Mouse (Mus musculus) ovary, postnatal 14 days (tissue): ENCODE measurements around the gene Pkig.

Experiments
- DNase-seq: peaks from one replicate; pipeline ENCODE4 v3.0.0; 2022; ENCODE audit warnings: low spot score

Gene Pkig

DNA sequence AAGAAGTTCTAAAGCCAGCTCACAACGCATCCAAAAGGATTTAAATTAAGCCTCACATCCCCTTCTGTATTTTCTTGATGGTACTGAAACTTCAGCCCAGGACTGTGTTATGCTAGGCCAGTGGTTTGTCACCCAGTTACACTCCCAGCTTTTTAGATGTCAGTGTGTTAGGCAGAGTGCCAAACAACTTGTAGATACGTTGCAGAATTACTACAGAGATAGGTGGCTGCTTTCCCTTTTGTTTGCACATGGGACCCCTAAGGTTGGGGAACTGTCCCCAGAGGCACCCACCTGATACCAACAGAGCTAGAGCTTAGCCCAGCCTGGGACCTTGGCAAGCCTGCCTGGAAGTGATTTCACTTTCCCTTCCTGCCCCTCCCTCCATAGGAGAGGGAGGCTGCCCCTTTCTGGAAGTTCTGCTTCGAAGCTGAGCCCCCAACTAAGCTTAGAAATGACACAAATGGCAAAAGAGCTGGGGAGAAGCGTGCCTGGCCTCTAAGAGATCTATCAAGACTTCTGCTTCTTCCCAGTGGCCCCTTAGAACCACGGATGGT lies 52.5 kb downstream of the Pkig start:
- DNase-seq: no peak

DNA sequence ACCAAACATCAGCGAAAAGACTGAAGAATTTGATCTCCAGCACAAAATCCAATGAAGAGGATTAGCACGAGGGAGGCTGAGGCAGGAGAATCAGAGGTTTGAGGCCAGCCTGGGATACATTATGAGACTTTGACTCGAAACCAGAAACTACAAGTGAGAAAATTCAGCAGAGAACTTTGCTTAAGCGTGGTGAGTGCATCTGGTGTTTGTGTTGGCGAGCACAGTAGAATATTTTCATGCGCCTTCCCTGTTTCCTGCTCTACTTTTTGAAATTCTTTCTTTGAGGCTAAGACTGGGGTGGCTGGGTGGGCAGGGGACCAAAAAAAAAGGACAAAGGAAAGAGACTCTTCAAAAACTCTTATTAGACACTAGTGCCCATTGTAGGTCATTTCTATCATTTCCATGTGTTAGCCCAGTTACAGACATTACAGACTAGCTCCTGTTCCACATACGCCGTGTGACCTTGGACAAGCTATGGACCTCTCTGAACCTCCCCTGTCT lies 53.2 kb downstream of the Pkig start:
- no peak for DNase-seq

DNA sequence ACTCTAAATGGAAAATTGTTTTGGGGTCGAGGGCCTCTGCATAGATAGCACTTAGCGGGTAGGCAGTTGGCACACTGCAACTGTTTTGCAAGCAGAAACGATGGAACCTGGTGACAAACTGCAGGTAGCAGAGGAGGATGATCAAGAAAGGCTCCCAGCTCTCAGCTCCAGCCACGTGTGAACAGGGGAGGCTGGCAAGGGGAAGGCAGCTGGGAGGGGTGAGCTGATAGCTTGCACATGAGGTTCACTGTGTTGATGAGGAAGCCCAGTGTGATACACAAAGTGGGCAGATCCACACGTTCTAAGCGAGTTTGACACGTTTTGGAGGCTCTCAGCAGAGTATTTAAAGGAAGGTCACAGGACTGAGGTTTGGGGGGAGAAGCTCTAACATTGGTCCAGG lies 54.3 kb downstream of the Pkig start:
- no peak for DNase-seq

DNA sequence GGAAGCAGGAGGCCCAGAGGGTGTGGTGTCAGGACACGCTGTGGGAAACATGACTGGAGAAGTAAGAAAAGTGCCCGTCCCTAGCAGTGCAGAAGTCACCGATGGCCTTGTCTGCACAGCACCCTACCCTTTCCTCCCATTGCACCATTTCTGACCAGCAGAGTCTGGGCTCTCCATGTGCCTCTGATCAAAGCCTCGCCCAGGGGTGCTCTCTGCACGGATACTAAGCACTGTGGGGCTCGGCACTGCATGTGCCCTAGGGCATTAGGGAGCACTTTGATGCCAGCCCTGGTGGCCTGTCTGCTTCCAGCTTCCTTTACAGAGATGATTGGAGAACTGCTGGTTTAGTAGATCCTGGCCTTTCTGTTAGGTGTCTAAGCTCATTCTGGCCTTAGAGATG lies 54.7 kb downstream of the Pkig start:
- no peak for DNase-seq

DNA sequence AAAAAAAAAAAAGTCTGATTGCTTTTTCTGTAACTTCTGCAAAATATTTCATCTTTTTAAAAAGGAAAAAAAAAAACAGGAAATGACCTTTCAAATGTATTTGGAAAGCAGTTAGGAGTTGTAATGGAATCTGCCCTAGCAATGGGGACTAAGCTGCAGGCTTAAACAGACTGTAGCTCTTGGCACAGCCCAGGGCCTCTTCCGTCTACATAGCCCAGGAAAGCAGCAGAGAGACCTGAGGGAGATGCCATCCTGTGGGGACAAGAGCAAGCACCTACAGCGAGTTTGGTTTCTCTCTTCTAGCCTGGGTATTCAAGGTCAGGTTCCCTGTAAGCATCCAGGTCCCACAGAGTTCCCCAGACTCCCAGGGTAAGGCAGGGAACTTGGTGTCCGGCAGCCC lies 55.2 kb downstream of the Pkig start:
- DNase-seq: no peak

DNA sequence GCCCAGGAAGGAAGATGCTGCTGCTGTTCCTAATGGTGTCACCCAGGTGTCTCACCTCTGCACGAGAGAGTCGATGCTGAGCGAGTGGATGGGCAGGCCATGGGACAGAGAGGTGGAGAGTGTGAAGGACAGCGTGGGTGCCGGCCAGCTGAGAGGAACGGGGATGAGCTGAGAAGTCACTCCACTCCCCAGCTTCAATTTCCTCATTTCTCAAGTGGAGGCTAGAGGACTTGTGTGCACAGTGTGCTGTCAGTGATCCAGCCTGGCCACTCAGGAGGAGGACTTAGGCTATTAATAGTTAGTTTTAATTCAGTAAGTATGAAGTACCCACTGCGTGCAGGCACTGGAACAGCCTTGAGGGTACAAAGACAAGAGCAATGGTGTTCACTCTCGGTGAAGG lies 58.3 kb downstream of the Pkig start:
- DNase-seq: no peak

DNA sequence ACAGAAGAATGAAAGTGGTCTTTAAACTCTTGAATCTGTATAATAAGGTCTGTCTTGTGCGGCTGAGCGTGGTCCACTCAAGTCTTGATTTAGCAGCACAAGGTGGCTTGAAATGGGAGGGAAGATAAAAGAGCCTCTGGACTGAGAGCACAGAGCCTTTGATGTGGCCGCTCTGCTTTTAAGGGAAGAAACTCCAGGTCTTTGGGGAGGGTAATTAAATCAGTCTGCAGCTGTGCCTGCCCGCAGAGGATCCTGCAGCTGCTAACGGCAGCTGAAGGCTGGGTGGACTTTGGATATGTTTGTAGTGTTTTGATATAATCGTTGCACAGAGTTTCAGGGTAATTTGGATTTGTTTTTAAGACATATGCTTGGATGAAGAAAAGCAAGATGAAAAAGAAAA lies 58.7 kb downstream of the Pkig start:
- no peak for DNase-seq

DNA sequence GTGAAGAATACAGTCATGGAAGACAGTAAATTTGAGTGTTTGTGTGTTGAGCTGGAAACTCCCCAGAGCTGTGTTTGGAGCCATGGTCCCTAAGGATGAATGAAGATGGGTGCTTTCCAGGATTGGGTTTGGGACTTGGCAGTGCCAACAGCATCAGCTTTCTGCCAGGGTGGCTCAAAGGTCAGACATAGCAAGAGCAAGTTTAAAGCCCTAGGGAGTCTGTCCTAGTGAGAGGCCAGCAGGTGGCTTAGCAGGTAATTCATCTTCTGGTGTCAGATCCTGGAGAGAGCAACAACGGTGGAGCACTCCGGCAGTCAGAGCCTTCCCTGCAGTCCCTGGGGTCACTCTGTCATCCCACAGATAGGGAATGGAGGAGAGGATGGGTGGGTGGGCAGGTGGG lies 60.3 kb downstream of the Pkig start:
- no peak for DNase-seq

DNA sequence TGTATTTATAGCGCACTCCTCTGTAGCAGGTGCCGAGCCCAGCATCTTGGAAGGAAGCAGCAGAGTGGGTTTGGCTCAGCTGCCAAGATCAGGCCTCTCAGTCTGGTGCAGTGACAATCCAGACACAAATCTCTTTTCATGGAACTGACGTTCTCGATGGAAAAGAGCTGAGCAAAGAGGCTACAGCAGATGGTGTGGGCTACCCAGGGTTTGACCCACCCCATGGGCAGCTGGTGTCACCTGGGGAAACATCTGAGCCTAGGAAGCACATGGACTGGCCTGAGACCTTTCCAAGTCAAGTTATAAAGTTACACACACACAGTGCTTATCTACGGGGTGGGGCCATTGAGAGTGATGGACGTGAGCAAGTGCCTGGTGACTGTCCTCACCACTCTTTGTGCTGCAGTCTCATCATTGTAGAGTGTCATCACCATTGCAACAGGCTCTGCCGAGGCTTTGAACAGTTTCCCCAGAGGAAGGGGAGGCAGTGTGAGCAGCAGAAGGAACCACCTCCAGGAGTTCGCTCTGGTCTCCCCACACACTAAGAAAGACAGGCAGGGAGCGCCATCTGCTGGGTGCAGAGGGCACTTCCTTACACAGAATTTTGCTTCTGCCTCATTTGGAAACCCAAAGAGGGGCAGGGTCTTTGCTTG lies 60.9 kb downstream of the Pkig start:
- peak; percentile 74 for DNase-seq

DNA sequence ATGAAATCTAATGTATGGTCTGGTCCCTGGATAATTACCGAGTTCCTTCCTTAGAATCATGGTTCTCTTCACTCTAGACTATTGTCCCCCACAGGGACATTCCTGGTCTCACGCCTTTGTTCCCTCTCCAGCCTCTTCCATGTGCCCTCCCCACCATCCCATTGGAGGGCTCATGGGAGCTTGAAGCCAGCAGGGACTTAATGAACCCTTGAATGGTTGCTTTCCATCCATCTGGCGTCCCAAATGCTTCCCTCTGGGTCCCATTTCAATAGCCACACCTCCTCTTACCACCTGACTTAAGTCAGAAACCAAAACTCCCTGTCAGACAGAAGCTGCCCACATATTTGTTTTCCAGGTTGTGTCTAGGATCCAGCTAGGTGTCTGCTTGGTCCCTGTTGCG lies 61.4 kb downstream of the Pkig start:
- DNase-seq: no peak

DNA sequence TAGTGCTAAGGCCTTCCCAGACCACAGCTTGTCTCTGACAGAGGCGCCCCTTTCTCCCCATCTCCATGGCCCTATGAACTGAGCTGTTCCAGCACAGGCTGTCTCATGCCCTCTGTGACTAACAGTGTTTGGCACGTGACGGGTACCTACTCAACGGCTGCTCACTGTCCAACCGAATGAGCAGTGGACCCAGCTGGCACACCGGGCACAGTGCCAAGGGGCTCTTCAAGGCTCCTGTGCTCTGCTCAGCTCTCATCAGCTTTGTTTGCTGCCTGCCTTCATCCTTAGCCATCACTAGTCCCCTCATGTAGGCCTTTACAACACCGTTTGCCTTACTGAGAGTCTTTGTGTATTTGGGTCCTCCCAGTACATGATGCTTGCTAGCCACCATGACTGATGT lies 64.4 kb downstream of the Pkig start:
- no peak for DNase-seq

DNA sequence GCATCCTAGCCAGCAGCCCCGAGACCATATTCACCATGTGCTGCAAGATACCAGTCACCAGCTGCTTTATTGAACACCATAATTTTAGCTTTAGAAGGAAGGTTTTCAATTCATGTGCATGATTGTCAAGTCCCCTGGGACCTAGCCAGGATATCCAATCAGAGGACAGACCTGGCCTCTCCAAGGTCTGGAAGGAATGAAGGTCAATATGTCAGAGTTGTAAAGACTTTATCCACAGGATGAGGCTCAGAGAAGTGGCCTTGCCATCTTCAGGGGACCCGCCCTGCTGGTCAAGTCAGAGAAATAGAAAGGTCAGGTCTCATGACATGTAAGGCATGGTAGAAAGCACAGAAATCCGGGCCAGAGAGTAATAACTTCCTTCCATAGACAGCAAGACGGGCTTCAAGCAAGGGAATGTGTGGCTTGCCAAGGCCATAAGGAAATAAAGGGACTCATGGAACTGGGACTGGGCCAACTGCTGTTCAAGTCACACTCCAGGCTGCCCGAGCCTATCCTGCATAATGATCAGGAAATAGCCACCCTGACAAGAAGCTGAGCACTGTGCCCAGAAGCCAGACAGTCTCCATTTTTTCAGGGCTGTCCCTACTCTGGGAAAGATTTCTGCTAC lies 68.7 kb downstream of the Pkig start:
- DNase-seq: no peak

DNA sequence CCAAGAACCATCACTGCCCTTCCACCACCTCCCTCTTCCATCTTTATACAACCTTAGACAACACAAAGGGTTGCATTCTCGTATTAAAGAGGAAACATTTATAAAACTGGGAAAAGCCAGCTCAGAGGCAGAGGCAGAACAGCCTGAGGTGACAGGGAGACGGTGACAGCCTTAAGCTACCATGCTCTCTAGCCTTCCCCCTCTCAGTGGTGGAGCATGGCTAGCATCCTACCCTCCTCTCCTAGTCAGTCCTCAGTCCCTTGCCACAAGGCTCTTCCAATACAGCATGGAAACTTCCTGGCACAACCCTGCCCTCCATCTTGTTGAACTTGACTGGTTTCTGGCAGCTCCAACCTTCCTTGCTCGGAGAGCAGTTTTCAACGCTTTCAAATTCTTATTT lies 70.1 kb downstream of the Pkig start:
- no peak for DNase-seq

DNA sequence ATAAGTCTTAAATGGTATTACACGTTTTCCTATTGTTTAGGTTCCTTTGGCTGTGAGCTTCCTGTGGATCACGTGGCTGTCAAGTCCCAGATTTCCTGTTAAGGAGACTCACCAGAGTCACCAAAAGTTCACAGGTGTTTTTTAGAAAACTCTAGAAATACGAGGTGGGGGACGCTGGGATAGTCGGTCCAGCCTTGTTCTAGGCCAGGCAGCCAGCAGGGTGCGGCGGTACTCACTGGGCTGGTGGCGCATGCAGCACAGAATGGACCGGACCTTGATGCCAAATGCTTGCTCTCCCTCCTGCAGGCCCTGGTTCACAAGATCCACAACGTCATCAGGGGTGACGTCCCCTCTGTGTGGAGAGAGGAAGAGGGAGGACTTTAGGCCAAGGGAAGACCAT lies 73.8 kb downstream of the Pkig start:
- no peak for DNase-seq

DNA sequence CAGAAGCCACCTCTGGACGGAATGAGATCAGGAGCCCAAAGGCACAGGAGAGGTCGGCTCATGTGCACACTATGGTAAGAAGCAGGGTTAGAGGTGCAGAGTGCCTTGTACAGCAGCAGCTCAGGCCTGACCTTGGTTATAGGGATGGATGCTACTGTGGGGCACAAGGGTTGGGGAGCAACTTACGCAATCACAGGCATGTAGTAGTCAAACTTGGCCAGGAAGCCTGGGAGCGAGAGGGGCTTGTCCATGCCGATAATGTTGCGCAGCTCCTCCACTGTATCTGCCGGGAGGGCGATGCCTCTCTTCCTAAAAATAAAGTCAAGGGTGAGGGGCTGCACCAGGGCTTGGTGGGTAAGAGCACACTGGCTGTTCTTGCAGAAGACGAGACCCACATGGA lies 77.0 kb downstream of the Pkig start:
- DNase-seq: no peak

DNA sequence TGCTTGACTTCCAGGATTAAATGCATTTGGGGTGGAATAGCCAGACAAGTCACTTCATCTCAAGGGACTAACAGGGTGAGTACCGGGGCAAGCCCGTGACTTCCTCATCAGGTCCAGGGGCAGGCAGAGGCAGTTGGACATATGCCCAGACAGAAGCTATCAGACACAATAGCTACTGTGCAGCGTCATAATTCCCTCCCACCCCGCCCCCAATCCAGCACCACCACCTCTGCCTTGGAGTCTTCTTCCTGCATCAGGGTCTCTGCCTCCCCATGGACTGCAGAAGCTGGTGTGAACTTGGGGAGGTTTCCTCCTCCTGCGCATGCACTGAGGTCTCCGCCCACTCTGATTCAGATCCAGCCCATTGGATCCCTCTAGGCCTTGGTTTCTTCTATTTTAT lies 77.8 kb downstream of the Pkig start:
- DNase-seq: no peak

DNA sequence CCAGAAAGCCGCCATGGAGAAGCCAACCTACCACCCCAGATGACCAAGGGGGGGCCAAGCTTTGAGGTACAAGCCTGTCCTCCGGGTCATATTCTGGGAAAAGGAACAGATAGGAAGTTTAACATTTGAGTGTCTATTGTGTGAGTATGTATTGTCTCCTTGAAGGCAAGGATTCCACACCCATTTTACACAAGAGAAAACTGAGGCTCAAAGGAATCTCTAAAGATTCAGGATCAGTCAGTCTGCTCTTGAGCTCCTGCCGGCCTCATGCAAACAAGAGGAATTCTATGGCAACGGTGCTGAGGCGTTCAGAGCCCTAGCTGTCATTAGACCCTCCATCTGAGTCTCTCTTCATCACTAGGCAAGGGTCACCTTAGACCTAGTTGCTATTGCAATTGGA lies 84.5 kb downstream of the Pkig start:
- no peak for DNase-seq

DNA sequence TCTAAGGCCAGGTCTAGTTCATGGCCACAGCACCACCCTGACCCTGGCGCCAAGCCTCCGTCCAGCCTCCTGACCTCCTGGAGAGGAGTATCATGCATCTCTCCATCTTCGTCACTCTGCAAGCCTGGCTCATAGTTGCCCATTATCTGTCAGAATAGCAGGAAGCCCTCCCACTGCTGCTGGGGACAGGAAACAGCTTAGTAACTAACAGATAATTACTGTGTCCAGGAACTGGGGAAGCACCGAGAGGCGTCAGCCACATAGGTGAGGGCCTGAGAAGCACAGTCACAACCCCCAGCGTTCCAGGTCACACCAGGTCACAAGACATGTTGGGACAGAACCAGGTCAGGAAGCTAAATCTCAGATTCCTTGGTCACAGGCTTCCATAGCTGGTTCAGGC lies 85.2 kb downstream of the Pkig start:
- no peak for DNase-seq

DNA sequence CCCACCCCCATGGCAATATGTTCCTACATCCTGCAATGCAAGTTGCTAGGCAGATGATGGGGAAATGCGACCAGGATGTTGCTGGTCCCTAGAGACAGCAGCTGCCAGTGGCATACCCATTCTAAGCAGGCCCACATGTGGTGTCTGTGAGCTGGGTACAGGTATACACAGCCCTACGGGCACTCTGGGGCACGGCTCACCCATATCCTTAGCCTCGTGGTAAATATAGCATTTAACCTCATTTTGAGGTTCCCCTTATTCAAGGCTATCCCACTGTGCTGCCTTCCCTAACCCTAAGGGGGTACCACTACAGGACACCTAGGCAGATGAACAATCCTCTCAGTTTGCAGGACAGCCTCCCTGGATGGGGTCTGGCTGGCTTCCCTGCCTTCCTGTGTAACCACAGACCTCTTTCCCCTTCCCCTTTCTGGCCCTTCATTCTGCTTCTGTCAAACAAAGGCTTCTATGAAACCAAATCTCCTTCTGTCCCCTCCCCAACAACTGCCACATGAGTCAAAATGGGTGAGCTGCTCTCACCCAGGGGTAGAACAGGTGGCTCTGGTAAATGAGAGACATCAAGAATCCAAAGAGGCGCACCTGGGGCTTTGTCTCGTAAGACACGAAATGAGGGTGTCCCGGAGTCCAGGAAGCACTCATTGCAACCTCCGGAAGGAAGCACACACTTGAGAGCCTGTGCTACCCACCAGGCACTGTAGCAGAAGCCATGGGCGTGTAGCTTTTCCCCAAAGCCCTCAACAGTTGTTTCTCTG lies 86.8 kb downstream of the Pkig start:
- DNase-seq: no peak

DNA sequence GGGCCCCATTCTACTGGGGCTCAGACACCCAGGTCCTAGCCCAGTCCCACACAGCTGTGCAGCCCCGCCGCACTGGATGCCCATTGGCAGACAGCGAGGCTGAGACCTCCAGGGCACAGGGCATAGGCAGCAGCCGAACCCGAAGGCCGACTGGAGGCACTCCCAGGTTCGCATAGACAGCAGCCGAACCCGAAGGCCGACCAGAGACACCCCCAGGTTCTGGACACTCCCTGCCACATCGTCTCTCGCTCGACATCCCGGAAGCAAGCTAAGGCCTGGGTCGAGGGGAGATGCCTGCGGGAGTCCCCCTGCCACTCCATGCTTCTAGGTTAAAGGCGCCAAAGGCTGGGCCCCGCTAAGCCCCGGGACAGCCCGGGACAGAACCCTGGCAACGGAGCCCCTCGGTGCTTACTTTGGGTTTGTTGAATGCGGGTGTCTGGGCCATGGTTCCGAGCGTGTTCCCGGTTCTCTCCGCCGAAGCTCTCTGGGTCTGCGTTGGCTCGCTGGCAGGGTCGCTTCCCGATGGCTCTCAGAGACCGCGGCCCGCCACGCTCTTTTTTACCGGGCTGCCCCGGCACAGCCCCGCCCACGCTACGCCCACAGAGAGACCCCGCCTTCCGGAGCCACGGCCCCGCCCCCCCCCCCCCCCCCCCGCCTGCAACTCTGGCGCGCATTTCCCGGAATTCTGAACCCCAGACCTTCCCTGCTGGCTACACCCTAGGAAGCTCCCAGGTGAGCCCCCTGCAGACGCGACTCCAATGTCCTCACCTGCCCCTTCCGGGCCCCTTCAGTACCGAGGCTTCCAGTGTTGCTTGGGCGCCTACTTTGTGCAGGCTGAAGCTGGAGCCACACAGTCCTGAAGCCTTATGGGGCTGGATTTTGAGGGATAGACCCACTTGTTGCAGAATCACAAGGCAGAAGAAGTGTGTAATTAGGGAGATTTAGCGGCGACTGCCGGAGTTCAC lies 91.7 kb downstream of the Pkig start, which contains the start of gene Ada:
Gene Ada (minus strand): TSS at position 593 of the 965 bp plus-strand sequence.
- peak; percentile 41 for DNase-seq

DNA sequence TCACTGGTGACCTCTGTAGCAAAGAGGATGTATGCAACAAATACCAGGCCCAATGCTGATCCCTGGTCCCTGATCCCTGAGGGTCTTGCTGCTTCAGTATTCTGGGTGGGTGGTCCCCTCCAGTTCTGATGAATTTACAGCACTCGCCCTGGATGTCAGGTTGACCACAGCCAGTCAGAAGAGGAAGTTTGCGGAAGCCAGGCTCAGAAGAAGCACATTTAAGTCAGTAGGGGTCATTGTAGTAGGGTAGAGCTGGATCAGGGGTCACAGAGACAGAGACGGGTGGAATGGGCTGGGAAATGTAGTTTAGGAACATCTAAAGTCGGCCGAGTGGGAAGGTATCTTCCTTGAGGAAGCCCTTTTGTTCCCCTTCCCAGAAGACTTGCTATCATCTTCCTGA lies 96.0 kb downstream of the Pkig start:
- DNase-seq: no peak

DNA sequence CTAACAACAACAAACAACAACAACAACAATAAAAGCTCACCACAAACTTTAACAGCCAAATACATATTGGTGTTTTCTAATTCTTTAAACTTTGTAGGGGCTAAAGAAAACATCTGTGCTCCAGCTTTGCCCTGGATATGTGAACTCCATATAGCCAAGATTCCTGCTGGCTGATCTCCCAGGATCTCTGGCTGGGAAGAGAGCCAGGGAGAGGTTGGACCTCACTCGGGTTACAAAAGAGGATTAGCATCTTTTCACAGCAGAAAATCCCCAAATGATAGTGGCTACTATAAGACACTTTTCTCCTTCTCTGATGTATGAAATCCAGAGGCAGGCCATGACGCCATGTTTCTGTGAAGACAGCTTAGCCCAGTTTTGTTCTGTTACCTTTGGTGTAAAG lies 98.5 kb downstream of the Pkig start:
- peak; percentile 60 for DNase-seq
